Mouse (Mus musculus) forebrain, embryonic 15.5 days (tissue): ENCODE data around the gene Xaf1. TPM values are rescaled to one million over a fixed set of nuclear protein-coding genes. Genes with fewer than 3 reads are reported as not detected.
A peak's percentile ranks its signal among the peaks of the same experiment; 100 is the strongest.
"Not testable (repeated sequence)": the region's sequence is repeated elsewhere in the genome, so short reads cannot be mapped to it uniquely, and the experiment has no call there.

Experiments
- ATAC-seq: fragments of 200-750 bp; cut with Nextera tagmentation; replicated peaks from 2 replicates; pipeline ENCODE4 v1.8.0; 2017; ENCODE audit warnings: mild to moderate bottlenecking, moderate TSS enrichment, moderate library complexity
- H3K27ac ChIP-seq: fragments of 300-500 bp; sonication (generic); replicated peaks from 2 replicates; pipeline ENCODE4 v1.5.1; 2015; ENCODE audit warnings: mild to moderate bottlenecking, inconsistent platforms
- H3K27me3 ChIP-seq: fragments of 300-500 bp; sonication (generic); 2 replicates; pipeline ENCODE4 v1.6.1; 2015; ENCODE audit warnings: inconsistent platforms
- H3K36me3 ChIP-seq: fragments of 300-500 bp; sonication (generic); 2 replicates; pipeline ENCODE4 v1.6.1; 2015; ENCODE audit warnings: mild to moderate bottlenecking, inconsistent platforms
- H3K4me1 ChIP-seq: fragments of 300-500 bp; sonication (generic); 2 replicates; pipeline ENCODE4 v1.6.1; 2015; ENCODE audit warnings: inconsistent platforms
- H3K4me2 ChIP-seq: fragments of 300-500 bp; sonication (generic); replicated peaks from 2 replicates; pipeline ENCODE4 v1.6.1; 2015; ENCODE audit warnings: mild to moderate bottlenecking, inconsistent platforms
- H3K4me3 ChIP-seq: fragments of 300-500 bp; sonication (generic); 2 replicates; pipeline ENCODE4 v1.5.1; 2015; ENCODE audit warnings: mild to moderate bottlenecking, inconsistent platforms
- H3K9ac ChIP-seq: fragments of 300-500 bp; sonication (generic); replicated peaks from 2 replicates; pipeline ENCODE4 v1.6.1; 2015; ENCODE audit warnings: mild to moderate bottlenecking, inconsistent platforms
- H3K9me3 ChIP-seq: fragments of 300-500 bp; sonication (generic); 2 replicates; pipeline ENCODE4 v1.6.1; 2016; ENCODE audit warnings: inconsistent platforms
- WGBS: fragments of 180-500 bp; shearing (Covaris S2); methylation state at CpG from one replicate; pipeline ENCODE4 v1.1.7; 2015; ENCODE audit warnings: mixed read lengths; 5-methylcytosine and 5-hydroxymethylcytosine counted together
- polyA plus RNA-seq: library from polyadenylated mRNA; unstranded; fragments of >200 nt; fragmentation: Nextera tagmentation; extraction: Ambion mirVana; gene quantifications from 2 replicates; pipeline ENCODE4 v1.2.1, GENCODE M21; 2015

Gene Xaf1
- polyA plus RNA-seq, 1 experiment from 2014 or later = 0.80 TPM

DNA sequence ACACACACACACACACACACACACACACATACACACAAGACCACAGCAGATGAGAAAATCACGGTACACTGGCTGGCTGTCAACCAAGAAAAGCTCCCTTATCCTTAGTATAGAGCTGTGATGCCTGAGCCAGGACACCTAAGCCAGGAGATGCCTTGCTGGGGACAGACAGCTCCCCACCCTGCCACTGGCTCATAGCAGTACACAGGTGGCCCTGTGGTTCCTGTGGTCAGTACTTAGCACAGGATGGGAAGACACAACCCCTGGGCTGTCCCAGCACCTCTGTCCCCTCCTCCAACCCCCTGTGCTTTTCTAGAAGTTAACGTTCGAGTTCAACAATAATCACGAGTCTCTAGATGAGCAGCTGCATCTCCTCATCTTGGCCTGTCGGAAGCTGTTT, 16.6 kb downstream of the Xaf1 start:
- Histone ChIP-seq H3K9ac (no peak overlapping the region), H3K27ac (no peak overlapping the region), H3K27me3 (peaks cover 16% of the 10 kb centered on the region), H3K4me3 (no peak overlapping the region), H3K36me3 (no peaks in the 10 kb centered on the region), H3K4me2 (no peak overlapping the region), H3K9me3 (no peaks in the 10 kb centered on the region), H3K4me1 (peaks cover 3% of the 10 kb centered on the region; the same call in 1 of the 2 replicates)
- ATAC-seq = no peak
- 88% methylated on average over 5 of the region's 5 CpGs for WGBS

DNA sequence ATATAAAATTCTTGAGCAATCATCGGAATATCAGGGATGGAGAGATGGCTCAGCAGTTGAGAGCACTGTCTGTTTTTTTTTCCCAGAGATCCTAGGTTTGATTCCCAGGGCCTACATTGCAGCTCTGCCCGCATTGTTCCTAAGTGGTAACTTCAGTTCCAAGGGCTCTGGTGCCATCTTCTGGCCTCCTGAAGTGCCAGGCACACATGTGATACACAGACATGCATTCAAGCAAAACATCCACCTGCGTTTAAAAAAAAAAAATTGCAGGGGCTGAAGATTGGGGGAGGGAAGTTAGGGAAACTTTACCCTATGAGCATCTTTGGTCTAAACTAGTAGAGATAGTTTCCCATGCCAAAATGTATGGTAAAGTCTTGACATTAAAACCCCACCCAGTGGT, 23.0 kb downstream of the Xaf1 start:
- H3K9ac ChIP-seq = no peak overlapping the region
- WGBS = 71% methylated on average over 3 of the region's 3 CpGs
- H3K36me3 ChIP-seq = no peaks in the 10 kb centered on the region
- H3K27me3 ChIP-seq = no peaks in the 10 kb centered on the region
- no peaks in the 10 kb centered on the region for H3K9me3 ChIP-seq
- no peak overlapping the region for H3K27ac ChIP-seq
- H3K4me1 ChIP-seq = no peaks in the 10 kb centered on the region
- ATAC-seq = no peak
- no peak overlapping the region for H3K4me3 ChIP-seq
- H3K4me2 ChIP-seq = no peak overlapping the region

DNA sequence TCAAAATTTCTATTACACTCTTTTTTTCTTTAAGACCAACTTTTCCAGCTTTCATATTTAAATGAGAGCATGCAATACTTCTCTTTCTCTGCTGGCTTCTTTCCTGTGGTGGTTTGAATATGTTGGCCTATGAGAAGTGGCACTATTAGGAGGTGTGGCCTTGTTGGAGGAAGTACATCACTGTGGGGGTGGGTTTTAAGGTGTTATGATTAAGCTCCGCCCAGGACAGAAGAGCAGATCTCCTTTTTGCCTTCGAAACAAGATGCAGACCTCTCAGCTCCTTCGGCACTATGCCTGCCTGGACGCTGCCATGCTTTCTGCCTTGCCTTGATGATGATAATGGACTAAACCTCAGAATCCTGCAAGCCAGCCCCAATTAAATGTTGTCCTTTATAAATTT, 24.3 kb downstream of the Xaf1 start:
- Histone ChIP-seq H3K9me3 (no peaks in the 10 kb centered on the region), H3K4me3 (no peak overlapping the region), H3K4me1 (no peaks in the 10 kb centered on the region), H3K4me2 (no peak overlapping the region), H3K9ac (no peak overlapping the region), H3K27me3 (no peaks in the 10 kb centered on the region), H3K27ac (no peak overlapping the region), H3K36me3 (no peaks in the 10 kb centered on the region)
- WGBS = 80% methylated on average over 4 of the region's 4 CpGs
- no peak for ATAC-seq

DNA sequence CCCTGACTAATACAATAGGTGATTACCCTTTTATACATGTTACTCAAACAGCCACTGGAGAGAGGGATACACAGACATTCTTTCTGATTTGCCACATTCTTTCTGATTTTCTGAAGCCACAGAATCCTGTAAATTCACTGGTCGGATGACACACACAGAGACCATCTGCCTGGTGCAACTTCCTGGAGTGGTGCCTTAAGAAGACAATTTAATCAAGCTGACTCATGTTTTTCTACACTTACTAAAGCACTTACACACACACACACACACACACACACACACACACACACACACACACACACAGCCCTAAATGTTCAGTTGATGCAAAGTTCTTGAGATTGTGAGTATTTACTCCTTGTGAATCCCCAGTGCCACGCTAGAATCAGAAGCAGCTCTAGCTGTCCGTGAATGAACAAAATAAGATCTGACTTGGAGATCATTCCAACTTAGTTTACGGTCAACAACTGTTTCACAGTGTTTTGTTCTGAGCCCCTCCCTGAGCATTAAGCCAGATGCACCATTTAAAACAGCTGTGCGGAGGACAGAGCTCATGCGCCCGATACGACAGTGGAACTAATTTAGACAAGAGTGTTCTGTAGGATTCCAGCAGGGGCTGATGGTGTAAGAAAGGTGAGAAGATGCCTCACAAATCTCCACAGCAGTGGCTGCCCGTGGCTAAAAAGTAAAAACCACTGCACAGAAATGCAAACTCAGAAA, 31.7 kb downstream of the Xaf1 start:
- H3K4me2 ChIP-seq = no peak overlapping the region
- 87% methylated on average over 9 of the region's 9 CpGs for WGBS
- no peak overlapping the region for H3K9ac ChIP-seq
- peaks cover under 1% of the 10 kb centered on the region; the same call in 1 of the 2 replicates for H3K4me1 ChIP-seq
- ATAC-seq = no peak
- no peaks in the 10 kb centered on the region for H3K27me3 ChIP-seq
- H3K9me3 ChIP-seq = no peaks in the 10 kb centered on the region
- no peak overlapping the region for H3K27ac ChIP-seq
- no peak overlapping the region for H3K4me3 ChIP-seq
- no peaks in the 10 kb centered on the region for H3K36me3 ChIP-seq

DNA sequence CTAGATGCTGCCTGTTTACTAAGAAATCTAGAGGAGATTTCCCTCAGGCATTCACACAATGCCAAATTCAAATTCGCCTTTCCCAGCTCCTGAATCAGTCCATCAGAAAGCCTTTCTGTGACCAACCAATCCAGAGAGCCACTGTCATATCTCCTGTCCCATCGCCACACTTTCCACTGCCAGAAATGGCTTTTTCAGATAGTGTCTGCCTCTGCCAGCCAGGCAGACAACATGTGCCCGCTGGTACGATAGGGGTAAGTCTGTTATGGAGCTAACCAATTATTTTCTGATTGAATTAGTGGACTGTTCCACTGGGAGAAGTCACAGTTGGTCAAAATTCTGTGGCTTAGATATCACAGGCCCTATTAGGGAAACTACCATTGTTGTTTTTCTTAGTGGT, 33.2 kb downstream of the Xaf1 start:
- Histone ChIP-seq H3K9me3 (no peaks in the 10 kb centered on the region), H3K4me3 (no peak overlapping the region), H3K4me1 (peaks cover 8% of the 10 kb centered on the region), H3K27ac (no peak overlapping the region), H3K4me2 (no peak overlapping the region), H3K9ac (no peak overlapping the region), H3K27me3 (no peaks in the 10 kb centered on the region), H3K36me3 (no peaks in the 10 kb centered on the region)
- WGBS = 70% methylated on average over 4 of the region's 4 CpGs
- no peak for ATAC-seq

DNA sequence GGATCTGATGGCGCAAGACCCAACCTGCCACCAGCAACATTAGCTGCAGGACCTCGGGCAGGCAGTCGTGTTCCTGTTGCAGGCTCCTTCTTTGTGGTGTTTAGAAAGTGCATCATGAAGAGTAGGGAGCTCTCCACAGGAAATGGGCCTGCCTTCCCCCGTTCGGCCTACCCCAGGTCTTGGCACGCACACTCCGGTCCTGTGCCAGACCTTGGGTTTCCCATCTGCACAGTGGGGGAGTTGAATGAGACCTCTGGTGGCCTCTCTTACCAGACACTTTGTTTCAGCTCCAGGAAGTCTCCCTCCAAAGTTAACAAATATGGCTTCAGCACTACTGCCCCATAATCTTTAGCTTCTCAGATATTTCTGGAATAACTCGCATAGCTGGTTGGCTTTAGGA, 35.3 kb downstream of the Xaf1 start:
- H3K36me3 ChIP-seq = no peaks in the 10 kb centered on the region
- no peaks in the 10 kb centered on the region for H3K27me3 ChIP-seq
- peaks cover 8% of the 10 kb centered on the region for H3K4me1 ChIP-seq
- no peaks in the 10 kb centered on the region for H3K9me3 ChIP-seq
- no peak overlapping the region for H3K27ac ChIP-seq
- H3K4me2 ChIP-seq = no peak overlapping the region
- H3K9ac ChIP-seq = no peak overlapping the region
- ATAC-seq = no peak
- H3K4me3 ChIP-seq = no peak overlapping the region
- WGBS = 88% methylated on average over 8 of the region's 8 CpGs

DNA sequence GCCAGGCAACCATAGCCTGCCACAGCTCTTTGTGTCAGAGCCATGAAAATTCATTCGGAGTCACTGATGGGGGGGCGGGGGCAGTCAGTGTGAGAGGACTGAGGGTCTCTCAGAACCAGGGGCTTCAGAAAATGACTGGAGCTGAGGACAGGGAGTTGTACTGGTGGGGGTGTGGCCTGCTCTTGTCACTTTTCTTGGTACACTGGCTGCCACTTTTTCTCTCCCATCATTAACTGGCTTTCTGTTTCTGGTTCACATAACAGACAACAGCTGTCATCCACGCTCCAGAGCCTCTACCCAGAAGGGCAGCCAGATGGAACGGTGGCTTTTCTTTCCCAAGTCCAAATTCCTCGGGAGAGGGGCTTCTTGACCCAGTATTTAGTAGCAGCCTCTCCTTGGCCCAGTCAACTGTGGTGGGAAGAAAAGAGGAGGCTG, 37.0 kb downstream of the Xaf1 start:
- Histone ChIP-seq H3K9me3 (no peaks in the 10 kb centered on the region), H3K4me2 (no peak overlapping the region), H3K36me3 (no peaks in the 10 kb centered on the region), H3K27ac (no peak overlapping the region; the same call in 1 of the 2 replicates), H3K4me1 (peaks cover 8% of the 10 kb centered on the region), H3K9ac (no peak overlapping the region), H3K27me3 (no peaks in the 10 kb centered on the region), H3K4me3 (no peak overlapping the region)
- WGBS = 22% methylated on average over 5 of the region's 5 CpGs
- ATAC-seq = 0 out of 2 replicates have a peak, but pooled peaks have one; percentile 32

DNA sequence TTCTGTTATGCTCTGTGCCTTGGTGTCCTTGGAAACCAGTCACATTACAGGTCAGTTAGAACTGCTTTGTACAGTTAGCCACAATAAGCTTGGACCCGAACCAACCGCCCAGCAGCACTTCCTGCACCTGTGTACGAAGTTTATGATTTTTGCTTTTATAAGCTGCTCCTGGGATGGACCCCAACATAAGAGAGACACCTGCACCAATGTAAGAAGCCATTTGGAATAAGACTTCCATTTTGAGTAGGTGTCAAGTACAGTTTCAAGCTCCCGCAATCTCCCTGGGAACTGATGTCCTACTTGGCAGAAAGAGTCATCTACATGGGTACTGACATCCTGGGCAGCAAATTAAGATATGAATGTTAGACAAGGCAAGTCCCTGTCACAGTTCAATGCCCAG, 38.3 kb downstream of the Xaf1 start:
- peaks cover 8% of the 10 kb centered on the region for H3K4me1 ChIP-seq
- no peak overlapping the region for H3K27ac ChIP-seq

DNA sequence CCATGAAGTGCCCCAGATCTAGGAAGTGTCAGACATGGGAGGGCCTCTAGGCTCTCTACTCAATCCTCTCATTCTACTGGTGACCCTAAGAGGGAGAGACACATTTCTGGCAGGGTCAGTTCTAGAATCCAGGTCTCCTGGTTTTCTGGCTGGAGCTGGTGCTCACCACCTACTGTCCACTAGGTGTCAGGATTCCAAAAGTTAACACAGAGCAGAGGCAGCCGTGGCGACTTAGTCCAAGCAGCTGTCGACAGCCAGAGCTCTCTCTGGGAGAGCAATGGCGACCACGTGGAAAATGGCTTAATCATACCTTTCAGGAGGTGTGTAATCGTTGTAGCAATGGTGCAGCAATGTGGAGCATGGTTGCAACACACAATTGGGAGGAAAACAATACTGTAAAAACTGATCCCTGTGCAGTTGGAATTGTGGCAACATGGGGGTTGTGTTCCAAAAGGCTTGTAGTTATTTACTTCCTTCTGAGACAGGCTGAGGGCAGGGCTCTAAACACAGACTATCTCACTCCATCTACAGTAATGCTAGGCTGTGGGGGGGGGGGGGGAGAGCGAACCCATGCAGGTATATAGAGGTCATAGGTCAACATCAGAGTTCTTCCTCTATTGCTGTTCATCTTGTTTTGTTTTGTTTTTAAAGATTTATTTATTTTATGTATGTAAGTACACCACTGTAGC, 41.3 kb downstream of the Xaf1 start:
- no peaks in the 10 kb centered on the region for H3K27me3 ChIP-seq
- ATAC-seq = peak; percentile 71
- H3K9ac ChIP-seq = no peak overlapping the region
- no peak overlapping the region for H3K27ac ChIP-seq
- H3K4me3 ChIP-seq = no peak overlapping the region
- WGBS = 14% methylated on average over 7 of the region's 7 CpGs
- H3K9me3 ChIP-seq = no peaks in the 10 kb centered on the region
- no peak overlapping the region for H3K4me2 ChIP-seq
- peaks cover 8% of the 10 kb centered on the region for H3K4me1 ChIP-seq
- H3K36me3 ChIP-seq = no peaks in the 10 kb centered on the region

More for the DNA sequence above, 38.3 kb downstream of the Xaf1 start:
- Histone ChIP-seq H3K27me3 (no peaks in the 10 kb centered on the region), H3K4me2 (no peak overlapping the region), H3K9me3 (no peaks in the 10 kb centered on the region), H3K9ac (no peak overlapping the region), H3K36me3 (no peaks in the 10 kb centered on the region), H3K4me3 (no peak overlapping the region)
- 86% methylated on average over 4 of the region's 4 CpGs for WGBS
- ATAC-seq = no peak

DNA sequence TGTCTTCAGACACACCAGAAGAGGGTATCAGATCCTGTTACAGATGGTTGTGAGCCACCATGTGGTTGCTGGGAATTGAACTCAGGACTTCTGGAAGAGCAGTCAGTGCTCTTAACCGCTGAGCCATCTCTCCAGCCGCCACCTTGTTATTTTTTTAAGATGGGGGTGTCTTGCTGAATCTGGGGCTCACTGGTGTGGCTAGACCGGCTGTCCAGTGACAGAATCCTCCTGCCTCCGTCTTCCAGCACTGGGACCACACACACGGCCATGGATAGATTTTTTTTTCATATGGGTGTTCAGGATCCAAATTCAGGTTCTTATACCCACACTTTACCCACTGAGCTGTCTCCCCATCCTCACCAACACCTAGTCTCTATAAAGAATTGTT, 41.8 kb downstream of the Xaf1 start:
- H3K36me3 ChIP-seq, H3K9ac ChIP-seq, H3K27me3 ChIP-seq, H3K4me3 ChIP-seq, H3K27ac ChIP-seq, H3K4me1 ChIP-seq, H3K4me2 ChIP-seq, H3K9me3 ChIP-seq, ATAC-seq: not testable (repeated sequence)
- WGBS = 90% methylated on average over 5 of the region's 5 CpGs

DNA sequence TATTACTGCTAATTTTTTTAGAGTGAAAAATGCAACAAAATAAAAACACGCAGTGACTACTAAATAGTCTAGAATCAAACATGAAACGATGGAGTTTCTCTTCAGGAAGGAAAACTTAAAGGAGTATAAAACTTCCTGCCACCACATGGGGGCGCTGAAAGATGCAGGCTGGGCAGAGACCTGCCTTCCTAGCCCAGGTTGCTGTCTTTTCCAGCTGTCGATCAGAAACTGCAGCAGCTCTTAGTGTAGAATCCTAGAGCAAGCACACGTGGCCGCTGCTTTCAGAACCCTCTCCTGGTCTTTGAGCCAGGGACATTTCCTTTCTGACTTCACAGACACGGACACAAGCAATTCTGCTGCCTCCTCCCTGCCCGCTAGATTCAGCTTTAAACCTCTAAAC, 42.5 kb downstream of the Xaf1 start:
- no peak overlapping the region for H3K9ac ChIP-seq

DNA sequence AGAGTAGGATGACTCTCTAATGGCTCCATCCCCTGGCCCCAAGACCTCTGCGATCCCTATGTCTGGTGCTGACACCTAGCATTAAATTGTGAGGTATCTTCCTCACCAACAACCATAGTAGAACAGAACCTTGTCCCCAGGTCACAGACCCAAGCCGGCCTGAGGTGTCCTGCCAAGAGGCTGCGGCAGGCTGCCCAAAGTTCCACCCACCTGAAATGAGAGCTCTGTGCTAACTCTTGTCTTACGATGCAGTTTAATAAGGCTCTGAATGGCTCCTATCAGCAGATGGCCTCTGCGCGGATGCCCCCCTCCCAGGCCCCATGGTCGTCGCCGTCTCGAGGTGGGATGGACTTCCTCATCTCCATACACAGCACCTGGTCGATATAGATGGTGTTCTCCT, 43.1 kb downstream of the Xaf1 start:
- no peaks in the 10 kb centered on the region for H3K27me3 ChIP-seq
- no peak overlapping the region for H3K9ac ChIP-seq
- H3K4me3 ChIP-seq = no peak overlapping the region
- WGBS = 89% methylated on average over 11 of the region's 11 CpGs
- H3K36me3 ChIP-seq = no peaks in the 10 kb centered on the region
- H3K27ac ChIP-seq = no peak overlapping the region
- no peak overlapping the region for H3K4me2 ChIP-seq
- H3K4me1 ChIP-seq = peaks cover 7% of the 10 kb centered on the region
- H3K9me3 ChIP-seq = no peaks in the 10 kb centered on the region
- ATAC-seq = no peak

More for the DNA sequence above, 42.5 kb downstream of the Xaf1 start:
- no peak for ATAC-seq
- peaks cover 2% of the 10 kb centered on the region; the same call in 1 of the 2 replicates for H3K4me1 ChIP-seq
- H3K36me3 ChIP-seq = no peaks in the 10 kb centered on the region
- 29% methylated on average over 8 of the region's 8 CpGs for WGBS
- no peaks in the 10 kb centered on the region for H3K27me3 ChIP-seq
- H3K4me3 ChIP-seq = no peak overlapping the region
- H3K27ac ChIP-seq = no peak overlapping the region
- no peak overlapping the region for H3K4me2 ChIP-seq
- no peaks in the 10 kb centered on the region for H3K9me3 ChIP-seq
